Mouse (Mus musculus): ENCODE measurements around the gene Slc15a3. TPM values are rescaled to one million over a fixed set of nuclear protein-coding genes. Genes with fewer than 3 reads are reported as not detected.

Slc15a3 gene
- total and polyA plus RNA-seq, 3 experiments: not detected

DNA sequence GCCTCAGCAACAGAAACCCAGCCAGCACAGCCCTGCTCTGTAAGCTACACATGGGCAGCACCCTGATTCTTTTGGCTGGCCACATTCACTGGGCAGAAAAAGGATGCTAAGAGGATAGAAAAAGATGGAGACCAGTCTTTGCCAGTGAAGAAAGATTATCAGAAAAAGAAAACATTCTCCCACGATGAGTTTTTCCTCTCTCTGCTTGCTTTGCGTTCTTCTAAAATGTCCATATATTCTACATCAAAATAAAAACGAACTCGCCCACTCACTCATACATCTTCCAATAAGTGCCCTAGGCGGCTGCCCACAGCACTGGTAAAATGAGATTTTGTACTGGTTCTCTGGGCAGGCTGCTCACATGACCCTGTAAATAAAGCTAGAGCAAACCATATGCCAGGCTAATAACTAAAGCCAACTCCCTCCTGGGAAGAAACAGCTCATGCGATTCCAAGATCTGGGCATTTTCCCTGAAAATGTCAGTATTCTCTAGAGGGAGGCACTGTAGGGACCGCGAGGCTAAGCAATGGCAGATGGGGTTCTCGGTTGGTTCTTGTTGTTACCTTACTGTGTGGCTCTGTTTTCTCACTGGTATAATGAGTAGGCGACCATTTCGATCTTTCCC is 33.8 kb upstream of the Slc15a3 start:
- Histone ChIP-seq H3K9me3 (replicated peaks; ENCODE audit: insufficient read depth, low read length) (no peaks in the 10 kb centered on the region), H3K9ac (ENCODE audit: control insufficient read depth, low read depth, low read length, poor library complexity, severe bottlenecking) (no peak overlapping the region), H3K27ac (ENCODE audit: control insufficient read depth, low read depth, low read length) (no peak overlapping the region), H3K27me3 (ENCODE audit: control insufficient read depth in 1 of 2, insufficient read depth in 2 of 2, low read length in 2 of 2) (peaks cover 2 to 6% of the 10 kb centered on the region in 2 experiments; a peak in 3 of 4 replicates), H3K79me2 (ENCODE audit: control insufficient read depth, insufficient read depth, low read length, poor library complexity) (no peaks in the 10 kb centered on the region), H3K4me3 (ENCODE audit: control insufficient read depth in 1 of 2, insufficient read depth in 1 of 2, low read depth in 2 of 2, low read length in 2 of 2) (no peak overlapping the region), H3K4me1 (ENCODE audit: control insufficient read depth in 1 of 2, insufficient read depth in 2 of 2, low read length in 2 of 2) (no peaks in the 10 kb centered on the region), H3K36me3 (ENCODE audit: control insufficient read depth in 1 of 2, insufficient read depth in 2 of 2, low read length in 2 of 2) (no peaks in the 10 kb centered on the region)
- TF ChIP-seq NELFE (IDR thresholded peaks at IDR 0.05; ENCODE audit: low read depth, low read length): no peak
- no peak for TF ChIP-seq POLR2AphosphoS5 (IDR thresholded peaks at IDR 0.05; ENCODE audit: borderline replicate concordance, low read depth, low read length)
- TF ChIP-seq USF2 (IDR thresholded peaks at IDR 0.05; ENCODE audit: borderline replicate concordance in 1 of 2, insufficient read depth in 1 of 2, low read depth in 1 of 2, low read length in 2 of 2): no peak
- no peak for TF ChIP-seq TBP (IDR thresholded peaks at IDR 0.05; ENCODE audit: low read depth, low read length)
- TF ChIP-seq RAD21 (IDR thresholded peaks at IDR 0.05; ENCODE audit: low read depth, low read length): no peak
- TF ChIP-seq USF1 (IDR thresholded peaks at IDR 0.05; ENCODE audit: low read depth, low read length): no peak
- TF ChIP-seq KAT2A (conservative IDR thresholded peaks at IDR 0.05; ENCODE audit: low read depth, low read length): no peak
- TF ChIP-seq POLR2AphosphoS2 (IDR thresholded peaks at IDR 0.05; ENCODE audit: low read length): no peak
- TF ChIP-seq MAFK (IDR thresholded peaks at IDR 0.05; ENCODE audit: borderline replicate concordance, low read depth, low read length): no peak
- no peak for TF ChIP-seq SMC3 (IDR thresholded peaks at IDR 0.05; ENCODE audit: low read depth, low read length)
- TF ChIP-seq NRF1 (IDR thresholded peaks at IDR 0.05; ENCODE audit: insufficient read depth, low read depth, low read length, poor library complexity, severe bottlenecking): no peak
- TF ChIP-seq E2F4 (IDR thresholded peaks at IDR 0.05; ENCODE audit: borderline replicate concordance, low read depth, low read length): no peak
- no peak for TF ChIP-seq MAX (IDR thresholded peaks at IDR 0.05; ENCODE audit: low read length)
- no peak for TF ChIP-seq GATA1 (IDR thresholded peaks at IDR 0.05; ENCODE audit: low read depth, low read length)
- no peak for TF ChIP-seq MXI1 (IDR thresholded peaks at IDR 0.05; ENCODE audit: low read depth, low read length)
- no peak for TF ChIP-seq ZC3H11A (IDR thresholded peaks at IDR 0.05; ENCODE audit: low read depth, low read length)
- no peak for DNase-seq (ENCODE audit: low read depth, low spot score)

DNA sequence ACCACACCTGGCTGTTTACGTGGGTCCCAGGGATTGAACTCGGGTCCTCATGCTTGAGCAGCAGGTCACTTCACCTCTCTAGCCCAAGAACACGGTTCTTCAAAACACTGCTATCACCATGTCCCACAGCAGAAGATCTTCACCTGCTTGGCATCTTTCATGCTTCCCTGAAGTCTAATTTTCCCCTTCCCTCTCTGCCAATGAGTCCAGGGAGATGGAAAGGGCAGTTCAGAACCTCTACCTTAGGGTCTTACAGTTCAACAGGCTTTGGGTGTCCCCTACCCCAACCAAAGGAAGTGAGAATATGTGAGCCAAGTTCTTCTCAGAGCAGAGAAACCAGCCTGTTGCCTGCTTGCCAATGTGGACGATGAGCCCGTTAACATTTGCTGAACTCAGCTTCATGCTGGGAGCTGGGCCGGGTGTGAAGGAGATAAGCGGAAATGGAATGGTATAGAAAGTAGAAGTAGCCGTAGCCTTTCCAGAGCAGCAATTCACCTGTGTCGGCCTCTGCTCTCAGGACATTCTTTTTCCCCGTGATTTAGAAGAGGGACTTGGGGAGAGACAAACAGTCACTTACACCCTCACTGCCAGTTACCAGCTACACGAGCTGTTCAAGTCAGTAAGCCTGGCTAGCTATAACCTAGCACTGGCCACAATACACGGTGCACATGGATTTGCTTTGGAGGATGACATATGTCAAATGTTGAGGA is 30.8 kb upstream of the Slc15a3 start:
- DNase-seq (ENCODE audit: low read depth, low spot score): no peak
- Histone ChIP-seq H3K36me3 (ENCODE audit: control insufficient read depth in 1 of 2, insufficient read depth in 2 of 2, low read length in 2 of 2) (no peaks in the 10 kb centered on the region; a peak in 1 of 4 replicates), H3K4me3 (ENCODE audit: control insufficient read depth in 1 of 2, insufficient read depth in 1 of 2, low read depth in 2 of 2, low read length in 2 of 2) (no peak overlapping the region), H3K9ac (ENCODE audit: control insufficient read depth, low read depth, low read length, poor library complexity, severe bottlenecking) (no peak overlapping the region), H3K9me3 (replicated peaks; ENCODE audit: insufficient read depth, low read length) (no peaks in the 10 kb centered on the region), H3K4me1 (ENCODE audit: control insufficient read depth in 1 of 2, insufficient read depth in 2 of 2, low read length in 2 of 2) (no peaks in the 10 kb centered on the region), H3K27me3 (ENCODE audit: control insufficient read depth in 1 of 2, insufficient read depth in 2 of 2, low read length in 2 of 2) (peaks cover 2 to 4% of the 10 kb centered on the region in 2 experiments; a peak in 3 of 4 replicates), H3K27ac (ENCODE audit: control insufficient read depth, low read depth, low read length) (no peak overlapping the region), H3K79me2 (ENCODE audit: control insufficient read depth, insufficient read depth, low read length, poor library complexity) (no peaks in the 10 kb centered on the region)
- TF ChIP-seq TCF12 (IDR thresholded peaks at IDR 0.05; ENCODE audit: low read depth, low read length) (no peak), ZKSCAN1 (IDR thresholded peaks at IDR 0.05; ENCODE audit: low read depth, low read length) (no peak), GATA1 (IDR thresholded peaks at IDR 0.05; ENCODE audit: low read depth, low read length) (no peak), MXI1 (IDR thresholded peaks at IDR 0.05; ENCODE audit: low read depth, low read length) (no peak), EP300 (IDR thresholded peaks at IDR 0.05; ENCODE audit: low read depth in 1 of 2, low read length in 2 of 2) (no peak), POLR2AphosphoS2 (IDR thresholded peaks at IDR 0.05; ENCODE audit: low read length) (no peak), MAZ (IDR thresholded peaks at IDR 0.05; ENCODE audit: low read depth, low read length) (no peak), JUND (IDR thresholded peaks at IDR 0.05; ENCODE audit: low read depth, low read length) (no peak), POLR2AphosphoS5 (IDR thresholded peaks at IDR 0.05; ENCODE audit: borderline replicate concordance, low read depth, low read length) (no peak), ELF1 (IDR thresholded peaks at IDR 0.05; ENCODE audit: low read depth, low read length) (no peak), NELFE (IDR thresholded peaks at IDR 0.05; ENCODE audit: low read depth, low read length) (no peak), MEF2A (IDR thresholded peaks at IDR 0.05; ENCODE audit: extremely low read depth, insufficient replicate concordance, low read depth, low read length, poor library complexity, severe bottlenecking) (no peak), HCFC1 (IDR thresholded peaks at IDR 0.05; ENCODE audit: low read depth, low read length) (no peak), TAL1 (IDR thresholded peaks at IDR 0.05; ENCODE audit: low read length) (no peak)
